Mouse (Mus musculus) B cell, adult 62 days (primary cell): Measurements from ENCODE around the gene Casz1. TPM values are rescaled to one million over a fixed set of nuclear protein-coding genes. Genes with fewer than 3 reads are reported as not detected.

Experiments
- total RNA-seq: library from RNA; stranded (reverse); gene quantifications from 4 replicates; pipeline ENCODE4 v1.2.4, GENCODE M21; 2023

The Casz1 gene
- 32.8 to 37.5 TPM (median 36.3 TPM) in 4 replicates for total RNA-seq

DNA sequence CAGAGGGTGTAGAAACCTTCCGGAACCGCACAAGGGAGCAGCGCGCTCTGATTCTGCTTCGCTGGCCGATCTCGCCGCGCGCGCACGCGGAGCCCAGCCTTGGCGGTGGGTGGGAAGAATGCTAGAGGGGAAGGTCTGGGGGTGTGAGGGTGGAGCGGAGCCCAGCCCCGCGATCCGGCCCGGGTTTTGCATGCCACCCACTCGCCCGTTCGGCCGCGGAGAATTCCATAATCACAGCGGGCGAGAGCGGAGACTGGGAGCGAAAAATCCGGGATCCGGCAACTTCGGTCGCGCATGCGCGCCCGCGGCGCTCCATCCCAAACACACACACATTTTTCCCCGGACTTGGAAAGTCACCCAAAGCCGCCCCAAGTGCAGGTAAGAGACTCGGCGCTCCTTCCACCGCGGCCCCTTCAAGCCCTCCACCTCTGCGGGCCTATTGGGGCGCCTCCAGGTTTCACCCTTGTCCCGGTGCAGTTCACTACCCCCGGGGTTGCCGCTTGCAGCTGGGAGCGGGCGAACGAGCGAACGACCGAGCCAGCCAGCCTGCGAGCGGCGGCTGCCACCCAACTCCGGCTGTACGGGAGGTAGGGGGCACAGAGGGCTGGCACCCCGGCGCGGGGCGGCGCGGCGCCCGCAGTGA, at the start of gene Casz1:
Gene Casz1 (plus strand): TSS at position 293 of the 643 bp plus-strand sequence.

Other genes starting within 250 kb of the Casz1 start
- gene Exosc10, start 246.0 kb upstream of the Casz1 start, total RNA-seq: 100 to 109 TPM (median 104 TPM) in 4 replicates
- gene Srm, start 212.9 kb upstream of the Casz1 start, total RNA-seq: 24.6 to 31.1 TPM (median 25.7 TPM) in 4 replicates
- gene Masp2, start 201.9 kb upstream of the Casz1 start, total RNA-seq: 0.51 to 1.5 TPM (median 0.69 TPM) in 4 replicates
- gene Tardbp, start 177.4 kb upstream of the Casz1 start, total RNA-seq: 342 to 373 TPM (median 346 TPM) in 4 replicates
- gene Gm572, start 161.1 kb upstream of the Casz1 start, total RNA-seq: not detected in 4 replicates